Mouse (Mus musculus) heart, postnatal 0 days (tissue): ENCODE data around the gene Fam13c.

Experiments used
- CTCF ChIP-seq: IDR thresholded peaks from 2 replicates; pipeline ENCODE4 v1.5.1; 2016; ENCODE audit warnings: antibody characterized with exemption, control low read depth, low read depth
- EP300 ChIP-seq: IDR thresholded peaks from 2 replicates; pipeline ENCODE4 v1.6.1; 2016; ENCODE audit warnings: antibody characterized with exemption, low read depth

DNA sequence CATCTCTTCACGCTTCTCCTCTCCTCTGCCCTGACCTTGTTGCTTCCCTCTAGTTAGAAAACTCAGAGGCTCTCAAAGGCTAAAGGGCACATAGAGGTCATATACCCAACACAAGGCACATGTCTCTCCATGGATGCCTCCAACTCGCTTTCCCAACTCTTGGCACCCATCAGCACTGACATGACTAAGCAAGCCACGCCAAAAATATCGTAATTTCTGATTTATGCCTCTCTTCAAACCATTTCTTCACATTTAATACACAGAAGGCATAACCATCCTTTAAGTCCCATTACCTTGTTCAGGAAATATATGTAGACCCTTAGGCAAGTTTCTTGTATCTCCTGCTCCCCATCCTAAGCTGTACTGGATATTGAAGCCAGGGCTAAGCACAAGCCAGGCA is 37.6 kb upstream of the Fam13c start:
- TF ChIP-seq CTCF (no peak), EP300 (no peak)
